Mouse (Mus musculus) c-Kit-positive CD71-negative TER-119-negative erythroid progenitor cells, embryonic 14.5 days (primary cell): ENCODE results near the gene Klhl9.

ENCODE experiments used
- DNase-seq: peaks from one replicate; pipeline ENCODE4 v3.0.0-alpha.2; 2013; ENCODE audit warnings: low read depth

Klhl9 gene

DNA sequence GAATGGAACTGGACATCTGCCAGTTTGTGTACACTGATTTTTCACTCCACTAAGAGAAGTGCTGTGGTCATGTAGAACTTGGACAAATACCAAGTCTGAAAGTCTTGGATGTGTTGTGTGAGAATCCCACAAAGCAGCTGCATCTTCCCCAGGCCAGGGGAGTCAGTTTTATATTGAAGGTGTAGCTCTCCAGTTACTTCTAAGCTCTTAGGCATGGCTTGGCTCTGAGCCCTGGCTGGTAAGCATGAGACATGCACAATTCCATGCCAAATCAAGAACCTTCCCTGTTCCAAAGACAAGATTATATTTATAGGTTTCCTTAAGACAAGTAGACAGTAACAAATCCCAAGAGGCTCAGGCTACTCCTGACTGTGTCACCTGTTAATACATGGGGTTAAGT is 7.2 kb downstream of the Klhl9 start:
- DNase-seq = no peak

- DNase-seq = no peak
Observed at GRCm38 (mm10) chr4:88714281-88714680, 8.0 kb downstream of the Klhl9 start.

DNA sequence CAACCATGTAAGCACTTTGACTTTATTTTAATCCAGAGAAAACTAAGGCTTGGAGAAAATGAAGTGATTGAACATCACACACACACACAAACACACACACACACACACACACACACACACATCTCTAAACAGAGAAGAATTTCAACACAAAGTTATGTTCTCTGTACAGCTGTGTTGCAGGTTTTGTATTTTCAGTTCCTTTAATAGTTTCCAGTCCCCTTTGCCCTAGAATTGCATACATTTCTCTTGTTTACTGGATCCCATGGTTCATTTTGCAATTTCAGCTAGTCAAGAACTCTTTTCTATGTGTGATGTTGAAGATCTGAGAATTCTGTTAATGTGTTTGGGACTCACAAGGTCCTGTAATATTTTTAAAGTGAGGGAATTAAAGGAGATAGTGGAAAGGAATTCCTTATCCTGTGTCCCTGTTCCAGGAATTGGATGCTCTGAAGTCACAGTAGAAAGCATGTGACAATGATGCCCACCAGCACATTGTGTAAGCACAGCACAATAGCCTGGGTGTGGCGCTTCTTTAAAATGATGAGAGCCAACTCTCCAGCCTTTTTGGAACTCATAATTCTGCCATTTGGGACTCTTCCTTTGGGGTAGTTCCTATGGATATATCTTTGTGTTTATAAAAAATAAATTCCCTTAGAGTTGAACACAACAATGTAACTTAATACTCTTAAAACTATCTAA is 15.0 kb downstream of the Klhl9 start:
- DNase-seq = no peak

DNA sequence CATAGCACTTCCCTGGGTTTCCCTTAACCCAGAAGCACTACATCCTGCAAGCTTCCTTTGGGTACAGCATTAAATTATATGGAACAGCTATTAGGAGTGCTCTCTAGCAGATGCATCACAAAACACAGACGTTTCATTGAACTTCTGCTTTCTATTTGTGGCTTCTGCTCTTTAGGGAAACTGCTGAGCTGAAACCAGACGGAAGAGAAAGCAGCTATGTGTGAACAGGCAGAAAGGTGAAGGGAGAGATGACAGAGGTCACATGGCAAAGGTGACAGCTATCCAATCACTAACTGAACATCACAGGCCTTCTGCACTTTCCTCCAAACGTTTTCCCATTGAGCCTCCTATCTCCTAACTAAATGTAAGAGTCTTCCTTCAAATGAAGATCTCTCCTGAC is 16.3 kb downstream of the Klhl9 start:
- no peak for DNase-seq

GRCm38 (mm10) chr4:88699301-88699700 is 23.0 kb downstream of the Klhl9 start:
- no peak for DNase-seq

GRCm38 (mm10) chr4:88698781-88699180 is 23.5 kb downstream of the Klhl9 start:
- no peak for DNase-seq

GRCm38 (mm10) chr4:88697753-88698152 is 24.5 kb downstream of the Klhl9 start:
- DNase-seq = no peak

DNA sequence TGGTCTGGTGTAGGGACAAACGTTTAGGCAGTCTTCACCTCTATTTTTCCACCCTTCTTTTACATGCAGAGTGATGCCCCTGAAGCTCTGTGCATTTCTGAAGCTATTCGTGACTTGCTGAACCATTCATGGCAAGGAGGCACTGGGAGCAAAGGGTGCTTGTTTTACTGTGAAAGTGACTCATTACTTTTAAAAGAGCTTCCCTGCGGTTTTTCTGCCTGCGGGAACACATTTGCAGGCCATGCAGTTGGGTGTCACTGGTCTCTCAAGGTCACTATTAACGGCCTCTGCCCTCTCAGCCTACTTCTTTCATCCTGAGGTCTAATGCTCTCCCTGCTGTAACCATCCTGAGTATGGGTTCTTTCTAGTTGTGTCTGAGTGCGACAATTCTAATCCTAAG is 25.2 kb downstream of the Klhl9 start:
- no peak for DNase-seq

- DNase-seq = peak; percentile 45
Observed at GRCm38 (mm10) chr4:88696237-88696884, 25.9 kb downstream of the Klhl9 start.

GRCm38 (mm10) chr4:88693392-88693791 is 28.9 kb downstream of the Klhl9 start:
- DNase-seq = no peak

- no peak for DNase-seq
Observed at GRCm38 (mm10) chr4:88692537-88692936, 29.7 kb downstream of the Klhl9 start.

DNA sequence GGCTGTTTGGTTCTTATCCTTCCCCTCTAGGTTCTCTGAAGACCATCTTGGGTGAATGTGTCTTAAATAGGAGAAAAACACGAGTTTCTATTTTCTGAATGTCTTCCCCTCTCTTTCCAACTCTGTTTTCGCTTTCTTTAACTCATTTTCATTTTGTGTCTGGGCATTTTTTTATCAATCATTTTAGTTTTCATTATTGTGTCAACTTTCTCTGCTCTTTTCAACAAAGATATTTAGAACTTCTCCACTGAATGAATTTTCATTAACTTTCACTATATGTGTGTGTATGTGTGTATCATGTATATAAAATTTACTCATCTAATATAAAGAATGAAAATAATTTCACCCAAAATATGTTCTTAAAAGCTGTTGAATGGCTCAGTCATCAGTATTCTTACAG is 31.0 kb downstream of the Klhl9 start, which contains the start of gene Ifnab:
TSS of gene Ifnab (minus strand) at position 101 of the 400 bp plus-strand sequence.
- no peak for DNase-seq

GRCm38 (mm10) chr4:88683812-88684211 is 38.5 kb downstream of the Klhl9 start, which contains the start of gene Ifna2:
Gene Ifna2, minus strand, starts transcription at chr4:88683912.
- no peak for DNase-seq

GRCm38 (mm10) chr4:88681353-88681752 is 40.9 kb downstream of the Klhl9 start:
- DNase-seq = no peak

GRCm38 (mm10) chr4:88680362-88680761 is 41.9 kb downstream of the Klhl9 start:
- DNase-seq = no peak

GRCm38 (mm10) chr4:88676824-88677223 is 45.4 kb downstream of the Klhl9 start, which contains the start of gene Ifna16:
Gene Ifna16, minus strand, starts transcription at chr4:88676924.
- DNase-seq = no peak
